In genomic region chr2:132515076-132515475, GRCm38 (mm10) we compare ENCODE assay signal across 16 mouse cellular contexts.
DNase-seq lines count a peak whose midpoint lies in the region; TF ChIP-seq lines count a peak whose summit lies in the region.
"Had no signal": no experiment of that assay in that cellular context is flagged by ENCODE, and none has a peak within 500 bp of the region (broad histone marks: within the 10 kb centered on the region; RNA-seq: fewer than 3 reads in every experiment).

No protein-coding gene starts in this region.

- H3K9ac ChIP-seq in ES-Bruce4 (ENCODE audit: low read depth, poor library complexity, severe bottlenecking) = no peak overlapping the region
- H3K9ac ChIP-seq: forebrain, embryonic 13.5 days; hindbrain, embryonic 13.5 days; midbrain, embryonic 12.5 days had no signal

- peak; percentile 37 for DNase-seq in cerebellum, adult 11-12 months
- no peak for DNase-seq in cerebellum, postnatal 4 days (ENCODE audit: low spot score in 2 of 2)
- no peak for DNase-seq in layer of hippocampus, adult 2 months (ENCODE audit: low spot score in 2 of 2)
- no peak for DNase-seq in layer of hippocampus, postnatal 25 days (ENCODE audit: extremely low spot score in 1 of 2, low spot score in 1 of 2)
- DNase-seq in embryo, embryonic 11 days = no peak
- no peak for DNase-seq in adrenal gland, postnatal 14 days
- DNase-seq: adrenal gland, postnatal 25 days; gastrocnemius, postnatal 36 days; kidney, adult 18-20 months; liver had no signal

- no peak for TF ChIP-seq CTCF in layer of hippocampus, adult 2 months (conservative IDR thresholded peaks at IDR 0.05)
- TF ChIP-seq CTCF in ES-Bruce4 (IDR thresholded peaks at IDR 0.05; ENCODE audit: low read depth, low read length) = no peak
- no peak for TF ChIP-seq CTCF in cortical plate, adult 2 months (IDR thresholded peaks at IDR 0.05; ENCODE audit: extremely low read depth, insufficient read depth, low read length)

- no peaks in the 10 kb centered on the region for H3K36me3 ChIP-seq in ES-Bruce4 (ENCODE audit: control insufficient read depth, insufficient read depth, low read length, poor library complexity, severe bottlenecking)
- H3K36me3 ChIP-seq: hindbrain, embryonic 13.5 days; limb, embryonic 10.5 days; midbrain, embryonic 12.5 days had no signal

- no peaks in the 10 kb centered on the region for H3K4me1 ChIP-seq in ES-Bruce4 (ENCODE audit: control insufficient read depth, insufficient read depth, low read length)
- peaks cover 12% of the 10 kb centered on the region for H3K4me1 ChIP-seq in cortical plate, adult 2 months (ENCODE audit: control insufficient read depth, insufficient read depth, low read length)
- H3K4me1 ChIP-seq: forebrain, embryonic 13.5 days had no signal

- no peak overlapping the region for H3K4me3 ChIP-seq in layer of hippocampus, adult 2 months
- peak overlapping the region; percentile 14; the same call in 1 of the 2 replicates for H3K4me3 ChIP-seq in ES-Bruce4 (ENCODE audit: low read depth, low read length)
- H3K4me3 ChIP-seq in cortical plate, adult 2 months (ENCODE audit: insufficient read depth, low read length) = no peak overlapping the region
- H3K4me3 ChIP-seq: forebrain, embryonic 13.5 days; hindbrain, embryonic 13.5 days; limb, embryonic 10.5 days; midbrain, embryonic 12.5 days had no signal

- H3K27ac ChIP-seq in layer of hippocampus, adult 2 months = peak overlapping the region; percentile 90
- H3K27ac ChIP-seq in ES-Bruce4 (ENCODE audit: insufficient read depth, low read length) = no peak overlapping the region
- 0 out of 2 replicates have a peak overlapping the region, but pooled peaks have one; percentile 36 for H3K27ac ChIP-seq in cortical plate, adult 2 months (ENCODE audit: insufficient read depth, low read length)
- H3K27ac ChIP-seq: forebrain, embryonic 13.5 days; hindbrain, embryonic 13.5 days; limb, embryonic 10.5 days; midbrain, embryonic 12.5 days had no signal

- no peaks in the 10 kb centered on the region for H3K27me3 ChIP-seq in ES-Bruce4 (ENCODE audit: control insufficient read depth, insufficient read depth, low read length, poor library complexity, severe bottlenecking)
- H3K27me3 ChIP-seq: forebrain, embryonic 13.5 days; hindbrain, embryonic 13.5 days had no signal

- H3K9me3 ChIP-seq in ES-Bruce4 (replicated peaks; ENCODE audit: control insufficient read depth, insufficient read depth, low read length, poor library complexity, severe bottlenecking) = no peaks in the 10 kb centered on the region
- H3K9me3 ChIP-seq: forebrain, embryonic 13.5 days; hindbrain, embryonic 13.5 days; limb, embryonic 10.5 days; midbrain, embryonic 12.5 days had no signal

- no peak for TF ChIP-seq POLR2A in ES-Bruce4 (IDR thresholded peaks at IDR 0.05; ENCODE audit: insufficient read depth, low read length)
- TF ChIP-seq POLR2A in cortical plate, adult 2 months (IDR thresholded peaks at IDR 0.05; ENCODE audit: extremely low read depth, insufficient read depth, low read length) = no peak

- TF ChIP-seq EP300 in ES-Bruce4 (IDR thresholded peaks at IDR 0.05; ENCODE audit: insufficient read depth, low read depth, low read length) = no peak
